Mouse (Mus musculus): ENCODE results near the gene Rit1.

GRCm38 (mm10) chr3:88736556-88736955 is 19.9 kb downstream of the Rit1 start:
- no peak for TF ChIP-seq CTCF (IDR thresholded peaks at IDR 0.05; ENCODE audit: low read depth)
- no peak for TF ChIP-seq EP300 (IDR thresholded peaks at IDR 0.05; ENCODE audit: low read depth)

All from heart, postnatal 0 days (tissue).